Mouse (Mus musculus) hematopoietic multipotent progenitor cell, adult 10-12 weeks (in vitro differentiated cells): ENCODE data around the gene Ptcra. TPM values are rescaled to one million over a fixed set of nuclear protein-coding genes. Genes with fewer than 3 reads are reported as not detected.

ENCODE experiments used
- polyA plus RNA-seq: library from polyadenylated mRNA; stranded (reverse); fragments of >175 nt; gene quantifications from 2 replicates; pipeline ENCODE4 v1.2.3, GENCODE M21; 2012; ENCODE audit warnings: low replicate concordance

Gene Ptcra
- polyA plus RNA-seq = 0.14 and 0.18 TPM in 2 replicates

DNA sequence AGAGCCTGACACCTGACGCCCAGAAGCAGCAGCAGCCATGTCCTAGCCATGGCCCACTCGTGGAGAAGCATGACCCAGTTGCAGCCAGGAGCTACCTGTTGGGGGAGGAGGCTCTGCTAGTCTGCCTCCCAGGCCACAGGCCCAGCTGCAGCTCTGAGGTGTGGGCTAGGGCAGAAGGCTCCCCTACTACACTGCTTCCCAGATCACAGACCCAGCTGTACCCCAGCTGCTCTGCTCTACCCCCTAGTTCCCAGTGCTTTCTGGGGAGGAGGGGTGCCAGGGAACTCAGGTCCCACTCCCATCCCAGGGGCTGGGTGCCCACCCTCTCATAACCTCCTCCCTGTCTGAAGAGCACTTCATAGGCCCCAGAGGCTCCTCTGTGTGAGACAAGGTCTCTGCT is at the start of gene Ptcra:
TSS of gene Ptcra (minus strand) at position 169 of the 400 bp plus-strand sequence.

DNA sequence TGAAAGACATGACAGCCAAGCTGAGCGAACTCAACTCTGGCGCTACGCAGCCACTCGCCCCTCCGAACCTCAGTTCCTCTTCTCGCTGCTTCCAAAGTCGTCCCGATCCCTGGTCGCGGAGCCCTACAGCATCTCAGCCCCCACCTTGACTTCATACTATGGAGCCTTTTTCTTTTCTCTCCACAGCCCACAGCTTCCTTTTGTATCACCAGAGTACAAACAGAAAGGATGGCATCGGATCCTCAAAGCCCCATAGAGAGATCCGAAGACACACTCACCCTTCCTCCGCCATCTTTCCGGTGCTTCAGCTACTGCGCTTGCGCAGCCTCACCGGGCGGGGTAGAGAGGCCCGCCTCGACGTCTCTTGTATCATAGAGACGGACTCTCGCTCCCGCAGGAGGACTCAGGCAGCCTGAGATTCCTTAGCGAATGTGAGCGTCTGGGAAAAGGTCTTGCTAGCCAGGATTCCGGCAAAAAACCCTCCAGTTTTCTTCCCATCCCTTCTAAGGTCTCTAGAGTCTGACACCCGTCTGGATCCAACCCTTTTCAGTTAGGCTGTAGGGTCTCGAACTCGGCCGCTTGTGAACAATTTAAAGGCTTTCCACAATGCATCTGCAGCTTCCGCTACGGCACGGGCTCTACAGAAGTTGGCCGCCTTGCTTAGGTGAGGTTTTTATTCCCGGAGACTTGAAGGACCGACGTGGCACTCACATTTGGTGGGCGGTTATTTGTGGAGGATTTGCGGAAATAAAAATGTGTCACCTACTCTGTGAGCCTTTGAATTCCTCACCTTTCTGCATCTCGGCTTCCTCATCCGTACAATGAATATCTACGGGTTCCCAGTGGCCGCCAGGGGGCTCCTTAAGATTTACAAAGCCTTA is 19.1 kb upstream of the Ptcra start, which contains the start of gene Rpl7l1:
TSS of gene Rpl7l1 (minus strand) at position 332 of the 881 bp plus-strand sequence.

GRCm38 (mm10) chr17:46772404-46773277 is 9.1 kb upstream of the Ptcra start, which contains the start of gene 2310039H08Rik:
TSS of gene 2310039H08Rik (plus strand) at chr17:46772635.

DNA sequence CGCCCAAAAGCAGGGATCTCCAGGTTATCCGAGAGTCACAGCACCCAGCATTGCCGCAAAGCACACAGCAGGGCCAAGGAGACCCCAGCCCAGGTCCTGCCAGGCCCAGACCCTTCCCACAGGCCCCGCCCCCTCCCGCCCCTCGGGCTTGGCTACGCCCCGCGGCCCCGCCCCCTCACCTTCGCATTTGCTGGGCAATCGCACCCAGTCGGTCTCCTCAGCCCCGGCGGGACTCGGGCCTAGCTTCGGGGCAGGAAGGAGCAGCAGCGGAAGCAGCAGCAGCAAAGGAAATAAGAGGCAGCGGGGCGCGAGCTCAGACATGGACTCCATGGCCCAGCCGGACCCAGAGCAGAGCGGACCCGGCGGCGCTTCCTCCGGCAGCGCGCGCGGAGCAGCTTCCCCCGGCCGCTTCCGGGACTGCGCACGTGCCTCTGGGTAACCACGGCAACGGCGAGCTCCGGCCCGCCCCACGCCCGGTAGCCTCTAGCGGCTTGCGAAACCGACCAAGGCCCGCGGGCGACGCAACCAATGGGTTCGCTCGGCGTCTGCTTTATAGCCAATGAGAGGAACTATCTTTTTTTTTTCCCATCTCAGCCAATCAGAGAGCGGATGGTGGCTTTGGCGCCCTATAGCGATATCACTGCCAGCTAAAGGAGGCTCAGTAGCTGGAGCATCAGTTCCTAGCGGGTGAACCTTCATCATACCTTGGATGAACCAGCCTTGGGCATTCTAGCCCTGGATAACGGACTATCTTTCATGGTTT is 11.5 kb downstream of the Ptcra start, which contains the start of gene Cnpy3:
TSS of gene Cnpy3 (minus strand) at position 421 of the 763 bp plus-strand sequence.

GRCm38 (mm10) chr17:46728904-46729318 is 34.6 kb downstream of the Ptcra start, which contains the start of gene Gnmt:
TSS of gene Gnmt (minus strand) at chr17:46729168.

DNA sequence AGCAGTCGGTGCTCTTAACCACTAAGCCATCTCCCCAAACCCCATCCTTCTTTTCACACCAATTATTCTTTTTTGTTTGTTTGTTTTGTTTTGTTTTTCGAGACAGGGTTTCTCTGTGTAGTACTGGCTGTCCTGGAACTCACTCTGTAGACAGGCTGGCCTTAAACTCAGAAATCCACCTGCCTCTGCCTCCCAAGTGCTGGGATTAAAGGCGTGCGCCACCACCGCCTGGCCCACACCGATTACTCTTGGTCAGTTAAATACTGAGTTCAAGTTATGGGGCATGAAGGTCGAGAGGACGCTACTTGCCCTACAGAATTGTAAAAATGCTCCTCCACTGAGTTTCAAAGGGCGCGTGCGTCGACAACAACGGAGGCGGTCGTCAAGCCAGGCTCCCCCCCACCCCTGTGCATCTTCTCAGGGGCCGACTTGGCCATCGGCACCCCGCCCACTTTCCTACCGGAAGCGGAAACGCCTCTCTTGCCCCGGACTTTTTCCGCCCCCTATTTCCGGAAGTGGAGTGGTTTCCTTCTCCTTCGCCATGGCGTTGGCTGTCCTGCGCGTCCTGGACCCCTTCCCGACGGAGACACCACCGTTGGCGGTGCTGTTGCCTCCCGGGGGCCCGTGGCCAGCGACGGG is 52.4 kb downstream of the Ptcra start, which contains the start of gene Pex6:
TSS of gene Pex6 (plus strand) at position 505 of the 639 bp plus-strand sequence.

Other genes with a start within 250 kb of the Ptcra start
- 13.9 and 26.4 TPM in 2 replicates for gene Cul9, start 217.3 kb downstream of the Ptcra start, polyA plus RNA-seq
- gene Srf, start 207.5 kb downstream of the Ptcra start, polyA plus RNA-seq = 156 and 269 TPM in 2 replicates
- gene Ptk7, start 134.2 kb downstream of the Ptcra start, polyA plus RNA-seq = 0.14 and 0.42 TPM in 2 replicates
- gene Klc4, start 117.7 kb downstream of the Ptcra start, polyA plus RNA-seq = 18.7 and 38.4 TPM in 2 replicates
- 255 and 478 TPM in 2 replicates for gene Mrpl2, start 117.5 kb downstream of the Ptcra start, polyA plus RNA-seq
- gene Cul7, start 113.4 kb downstream of the Ptcra start, polyA plus RNA-seq = 12.2 and 17.3 TPM in 2 replicates
- gene Rrp36, start 89.4 kb downstream of the Ptcra start, polyA plus RNA-seq = 23.1 and 32.5 TPM in 2 replicates
- gene Mea1, start 84.9 kb downstream of the Ptcra start, polyA plus RNA-seq = 79.8 and 115 TPM in 2 replicates
- gene Klhdc3, start 82.8 kb downstream of the Ptcra start, polyA plus RNA-seq = 113 and 240 TPM in 2 replicates
- gene Ppp2r5d, start 58.6 kb downstream of the Ptcra start, polyA plus RNA-seq = 46.9 and 60.4 TPM in 2 replicates
- 42.8 and 56.8 TPM in 2 replicates for gene Pex6, start 52.2 kb downstream of the Ptcra start, polyA plus RNA-seq
- gene Gnmt, start 34.5 kb downstream of the Ptcra start, polyA plus RNA-seq = 0.85 and 1.8 TPM in 2 replicates
- gene Cnpy3, start 11.5 kb downstream of the Ptcra start, polyA plus RNA-seq = 189 and 315 TPM in 2 replicates
- 65.1 and 146 TPM in 2 replicates for gene 2310039H08Rik, start 8.9 kb upstream of the Ptcra start, polyA plus RNA-seq
- gene Rpl7l1, start 19.0 kb upstream of the Ptcra start, polyA plus RNA-seq = 3.3 and 8.9 TPM in 2 replicates
- gene Bicral, start 94.8 kb upstream of the Ptcra start, polyA plus RNA-seq = 34.9 and 36.9 TPM in 2 replicates
- gene Tbcc, start 127.0 kb upstream of the Ptcra start, polyA plus RNA-seq = 22.4 and 41.4 TPM in 2 replicates
- gene Prph2, start 146.7 kb upstream of the Ptcra start, polyA plus RNA-seq = not detected in 2 replicates
- gene Ubr2, start 246.8 kb upstream of the Ptcra start, polyA plus RNA-seq = 14.3 and 17.3 TPM in 2 replicates